Mouse (Mus musculus) effector memory CD4-positive, alpha-beta T cell, adult 5 months (primary cell): ENCODE results near the gene Tex37. TPM values are rescaled to one million over a fixed set of nuclear protein-coding genes. Genes with fewer than 3 reads are reported as not detected.

Source experiments
- polyA plus RNA-seq: library from polyadenylated mRNA; unstranded; fragments of 100-300 nt; shearing (Covaris generic); gene quantifications from one replicate; pipeline ENCODE4 v1.2.1, GENCODE M21; 2017

The Tex37 gene
- not detected for polyA plus RNA-seq

DNA sequence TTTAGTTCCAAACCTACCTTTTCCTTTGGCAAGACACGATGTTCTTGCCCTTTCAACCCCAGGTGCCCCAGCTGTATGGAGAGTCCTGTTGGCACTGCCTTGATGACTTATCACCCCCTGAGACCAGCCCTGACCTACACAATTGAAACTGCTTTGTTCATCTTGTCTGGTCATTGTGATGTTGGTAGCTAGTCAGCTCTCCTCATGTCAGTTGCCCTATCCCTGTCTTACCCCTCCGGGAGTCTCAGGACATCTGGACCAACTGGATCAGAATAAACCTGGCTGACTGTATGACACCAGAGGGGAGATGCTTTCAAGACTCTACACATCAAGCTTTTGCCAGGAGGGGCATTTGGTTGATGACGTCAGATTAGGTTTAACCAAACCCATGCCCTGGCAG lies at the start of gene Tex37:
TSS of gene Tex37 (minus strand) at position 101 of the 400 bp plus-strand sequence.

DNA sequence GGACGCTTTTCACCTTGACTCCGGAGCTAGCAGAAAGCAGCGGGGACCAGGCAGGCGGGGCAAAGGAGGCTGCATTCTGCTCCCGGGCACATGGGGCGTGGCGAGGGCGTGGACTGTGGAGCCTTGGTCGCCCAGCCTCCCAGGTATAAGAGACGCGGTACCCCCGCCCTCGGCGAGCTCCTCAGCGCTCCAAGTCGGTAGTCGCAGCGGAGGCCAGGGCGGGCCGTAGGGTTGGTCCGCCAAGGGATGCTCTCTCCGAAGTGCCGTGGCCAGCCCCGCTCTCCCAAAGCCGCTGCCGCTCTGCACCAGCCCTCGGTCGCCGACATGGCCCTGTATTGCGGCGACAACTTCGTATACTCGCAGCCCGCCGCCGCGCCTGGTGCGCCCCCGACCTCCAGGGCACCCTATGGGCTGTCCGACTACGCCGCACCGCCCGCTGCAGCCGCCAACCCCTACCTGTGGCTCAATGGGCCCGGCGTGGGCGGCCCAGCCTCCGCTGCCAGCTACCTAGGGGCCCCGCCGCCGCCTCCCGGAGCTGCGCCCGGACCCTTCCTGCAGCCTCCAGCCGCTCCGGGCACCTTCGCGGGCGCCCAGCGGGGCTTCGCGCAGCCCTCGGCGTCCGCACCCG lies 37.7 kb upstream of the Tex37 start, which contains the start of gene Foxi3:
TSS of gene Foxi3 (plus strand) at position 247 of the 628 bp plus-strand sequence.

Other genes with a start within 250 kb of the Tex37 start
- 4.7 TPM for gene Rpia, start 126.7 kb downstream of the Tex37 start, polyA plus RNA-seq
- 22.2 TPM for gene Eif2ak3, start 74.4 kb downstream of the Tex37 start, polyA plus RNA-seq
- gene Foxi3, start 37.6 kb upstream of the Tex37 start, polyA plus RNA-seq: not detected
- gene Thnsl2, start 225.5 kb upstream of the Tex37 start, polyA plus RNA-seq: 1.4 TPM